Mouse (Mus musculus): ENCODE results near the gene Ttbk2.

DNA sequence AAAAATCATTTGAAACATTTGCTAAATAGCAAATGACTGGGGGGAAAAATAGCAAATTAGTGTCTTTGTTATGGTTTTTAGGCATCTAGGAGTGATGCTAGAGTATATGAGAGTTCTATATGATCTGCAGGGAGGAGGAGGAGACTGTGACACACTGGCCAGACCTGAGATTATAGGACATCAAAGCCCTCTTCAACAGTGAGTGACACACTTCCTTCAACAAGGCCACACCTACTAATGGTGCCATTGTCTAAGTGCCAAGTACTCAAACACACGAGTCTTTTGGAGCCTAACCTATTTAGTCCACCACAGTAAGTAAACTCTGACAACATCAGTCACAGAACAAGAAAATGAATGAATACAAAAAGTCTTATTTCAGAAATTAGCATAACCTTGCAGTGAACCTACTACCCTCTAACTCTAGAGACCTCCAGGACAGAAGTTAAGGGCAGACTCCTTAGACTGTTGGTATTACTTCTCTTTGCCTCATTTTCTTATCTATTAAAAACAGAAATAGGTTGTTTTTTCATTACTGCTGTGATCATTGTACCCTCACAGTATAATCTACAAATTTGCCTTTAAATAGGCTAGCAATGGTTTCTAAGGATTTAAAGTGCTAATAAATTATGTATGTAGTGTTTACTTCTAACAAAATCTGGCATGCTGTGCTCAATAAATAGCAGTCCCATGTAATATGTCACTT is 23.3 kb downstream of the Ttbk2 start:
- TF ChIP-seq POLR2A (IDR thresholded peaks at IDR 0.05; ENCODE audit: low read depth, low read length) = no peak
- TF ChIP-seq CTCF (IDR thresholded peaks at IDR 0.05; ENCODE audit: extremely low read depth, insufficient read length, insufficient replicate concordance, low read depth, low read length) = no peak

Data from small intestine, adult 2 months (tissue).